Mouse (Mus musculus): ENCODE results near the gene Ptpro. TPM values are rescaled to one million over a fixed set of nuclear protein-coding genes. Genes with fewer than 3 reads are reported as not detected.
A peak's percentile ranks its signal among the peaks of the same experiment; 100 is the strongest.
"Not testable (repeated sequence)": the region's sequence is repeated elsewhere in the genome, so short reads cannot be mapped to it uniquely, and the experiment has no call there.

The Ptpro gene
- polyA plus RNA-seq, 1 experiment, result 1.3 TPM

DNA sequence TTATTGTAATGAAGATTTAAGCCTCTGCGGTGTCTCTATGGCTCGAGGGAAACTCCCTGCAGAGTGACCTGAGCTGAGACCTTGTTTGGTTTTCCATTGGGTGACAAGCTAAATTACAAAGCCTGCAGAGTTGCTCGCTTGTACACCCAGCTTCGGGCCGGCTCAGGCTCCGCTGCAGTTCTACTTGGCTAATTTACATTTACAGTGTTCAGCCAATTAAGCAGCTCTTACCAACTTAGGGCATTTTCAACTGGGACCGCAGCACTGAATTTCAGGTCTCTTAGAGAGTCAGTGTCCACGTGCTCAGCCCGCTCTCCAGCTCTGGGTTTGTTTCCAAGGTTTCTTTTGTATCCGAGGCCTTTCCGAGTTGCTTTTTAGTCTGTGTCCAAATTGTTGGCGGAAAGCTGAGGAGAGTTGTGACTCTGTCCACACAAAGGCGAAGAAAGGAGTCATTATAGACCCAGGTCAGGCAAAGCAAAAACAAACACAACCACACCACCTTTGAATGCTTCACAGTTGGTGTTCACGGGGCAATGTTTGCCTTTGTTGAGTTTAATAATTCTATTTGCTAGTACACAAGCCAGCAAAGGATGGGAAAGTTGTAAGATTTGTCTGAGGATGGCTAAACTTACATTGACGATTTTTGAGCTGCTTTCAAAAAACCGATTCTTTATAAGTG is 185.9 kb downstream of the Ptpro start:
- no peak for DNase-seq (ENCODE audit: low read depth, low spot score)
- 69% methylated on average over 16 of the region's 16 CpGs for WGBS

DNA sequence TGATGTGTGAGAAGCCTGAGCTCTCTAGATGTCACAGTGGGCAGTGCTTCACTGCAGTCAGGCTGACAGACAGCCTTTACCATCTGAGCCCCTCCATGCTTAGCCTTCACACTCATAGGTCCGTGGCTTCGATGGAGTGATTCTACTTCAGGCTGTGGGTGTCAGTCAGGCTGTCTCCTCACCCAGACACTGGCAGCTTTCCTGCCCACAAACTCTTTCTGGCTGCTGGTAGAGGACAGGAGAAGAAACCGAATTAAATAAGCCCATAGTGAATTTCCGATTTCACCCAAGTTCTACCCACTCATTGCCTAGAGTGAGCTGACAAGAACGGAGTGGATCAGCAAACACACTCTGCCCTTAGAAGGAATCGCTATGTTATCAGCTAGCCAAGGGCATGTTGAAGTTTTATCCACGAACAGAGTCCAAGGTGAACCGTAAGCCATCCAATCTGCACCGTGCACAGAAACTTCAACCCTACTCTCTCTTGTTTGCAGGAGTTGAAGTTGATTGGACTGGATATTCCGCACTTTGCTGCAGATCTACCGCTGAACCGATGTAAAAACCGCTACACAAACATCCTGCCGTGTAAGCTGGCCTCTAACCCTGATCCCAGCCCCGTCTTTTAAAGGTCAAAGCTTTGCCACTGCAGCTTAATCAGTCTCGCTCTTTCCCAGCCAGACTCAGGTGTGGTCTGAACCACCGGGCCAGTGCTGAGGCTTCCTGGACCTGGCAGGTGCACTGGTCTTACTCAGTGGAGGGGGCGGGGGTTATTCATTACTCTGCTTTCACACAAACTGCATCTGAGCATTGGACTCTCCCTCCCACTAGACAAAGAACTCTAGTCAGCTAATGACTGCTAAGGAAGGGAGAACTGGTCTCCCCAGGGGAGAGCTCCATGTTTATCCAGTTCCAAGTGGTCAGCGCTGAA is 188.7 kb downstream of the Ptpro start:
- DNase-seq (ENCODE audit: low read depth, low spot score), result no peak
- 39% methylated on average over 19 of the region's 19 CpGs for WGBS

DNA sequence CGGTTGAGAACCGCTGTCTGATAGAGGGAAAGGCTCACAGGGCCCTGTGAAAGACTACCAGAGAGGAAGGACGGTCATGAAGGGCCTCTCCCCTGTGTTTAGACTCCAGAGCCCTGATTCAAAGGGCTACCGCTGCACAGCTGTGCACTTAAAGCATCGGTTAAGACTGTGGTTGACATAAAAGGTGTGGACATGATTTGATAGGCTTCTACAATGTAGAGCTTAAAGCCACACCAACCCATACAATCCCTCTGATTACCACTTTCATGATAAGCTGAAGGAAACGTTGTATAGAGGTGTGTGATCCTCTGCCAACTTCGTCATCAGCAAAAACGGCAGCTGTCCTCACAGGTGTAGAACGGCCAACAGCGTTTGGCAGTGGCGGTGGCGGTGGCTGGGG is 191.0 kb downstream of the Ptpro start:
- WGBS, result 39% methylated on average over 12 of the region's 12 CpGs
- peak; percentile 73 for DNase-seq (ENCODE audit: low read depth, low spot score)

DNA sequence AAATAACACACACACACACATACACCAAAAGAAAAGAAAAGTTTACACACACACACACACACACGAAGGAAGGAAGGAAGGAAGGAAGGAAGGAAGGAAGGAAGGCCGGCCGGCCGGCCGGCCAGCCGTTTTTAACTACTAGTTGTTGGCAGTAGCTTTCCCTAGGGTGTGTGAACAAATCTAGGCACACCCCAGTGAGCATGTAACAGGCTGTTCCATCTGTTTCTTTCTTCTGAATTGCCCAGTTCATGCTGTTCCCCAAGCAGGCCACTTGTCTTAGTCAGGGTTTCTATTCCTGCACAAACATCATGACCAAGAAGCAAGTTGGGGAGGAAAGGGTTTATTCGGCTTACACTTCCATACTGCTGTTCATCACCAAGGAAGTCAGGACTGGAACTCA is 194.0 kb downstream of the Ptpro start:
- 54% methylated on average over 7 of the region's 7 CpGs for WGBS

DNA sequence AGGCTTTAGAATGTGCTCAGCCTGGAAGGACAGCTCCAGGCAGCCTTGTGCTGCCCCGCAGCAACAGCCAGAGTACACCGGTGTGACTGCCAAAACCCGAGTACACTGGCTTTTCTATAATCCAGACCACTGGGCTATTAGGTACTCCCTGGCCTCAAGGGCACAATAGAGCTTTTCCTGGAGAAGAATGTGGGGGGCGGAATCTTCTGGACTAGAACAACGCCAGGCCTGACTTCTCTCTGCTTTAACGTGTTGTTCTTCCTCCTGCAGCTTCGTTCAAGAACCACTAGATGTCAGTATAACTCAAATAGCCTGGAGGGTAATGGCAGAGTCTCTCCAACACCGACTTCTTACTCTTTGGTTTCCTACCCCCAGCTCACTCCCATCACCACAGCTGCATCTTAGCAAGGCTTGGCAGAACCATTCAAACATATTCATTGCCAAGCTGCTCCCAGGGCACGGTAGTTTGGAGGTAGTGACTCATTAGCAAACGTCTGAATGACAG is 203.5 kb downstream of the Ptpro start:
- WGBS, result 12% methylated on average over 10 of the region's 10 CpGs
- DNase-seq (ENCODE audit: low read depth, low spot score), result no peak

More for the DNA sequence above, 194.0 kb downstream of the Ptpro start:
- DNase-seq (ENCODE audit: low read depth, low spot score), result not testable (repeated sequence)

DNA sequence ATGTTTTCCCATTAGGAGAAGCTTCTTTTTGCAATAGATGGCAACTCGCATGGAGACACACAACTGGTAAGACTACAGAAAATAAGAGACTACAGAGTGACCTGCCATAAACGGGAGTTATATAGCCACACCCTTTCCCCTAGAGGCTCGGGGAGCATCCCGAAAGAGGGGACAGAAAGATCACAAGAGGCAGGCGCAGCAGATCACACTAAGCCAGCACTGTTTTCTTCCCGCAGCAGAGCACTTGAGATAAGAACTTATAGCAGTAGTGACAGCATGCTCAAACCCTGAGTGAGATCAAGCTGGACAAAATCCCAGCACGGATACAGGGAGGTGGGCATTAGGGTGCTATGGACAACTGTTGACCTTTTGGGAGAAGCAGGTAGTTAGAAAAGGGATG is 203.9 kb downstream of the Ptpro start:
- DNase-seq (ENCODE audit: low read depth, low spot score), result no peak
- WGBS, result 44% methylated on average over 7 of the region's 7 CpGs

DNA sequence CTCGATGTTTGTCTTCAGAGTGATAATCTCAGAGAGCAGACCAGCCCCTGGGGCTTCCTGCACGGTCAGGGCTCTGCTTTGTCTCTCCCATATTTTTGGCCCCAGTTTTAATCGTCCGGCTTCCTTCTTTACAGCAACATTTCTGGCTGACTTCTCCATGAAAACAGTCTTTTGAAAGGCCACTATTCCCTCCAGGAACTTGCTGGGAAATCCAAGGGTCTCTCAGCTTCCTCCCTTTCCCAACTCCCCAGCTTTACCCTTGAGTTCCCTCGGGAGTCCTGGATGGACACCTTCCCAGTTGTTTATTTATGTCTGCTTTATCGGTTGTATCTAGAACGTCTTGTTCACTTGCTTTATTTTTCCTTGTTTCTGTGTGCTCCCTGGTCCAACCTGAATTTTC is 205.1 kb downstream of the Ptpro start:
- DNase-seq (ENCODE audit: low read depth, low spot score), result no peak
- WGBS, result 54% methylated on average over 7 of the region's 7 CpGs

DNA sequence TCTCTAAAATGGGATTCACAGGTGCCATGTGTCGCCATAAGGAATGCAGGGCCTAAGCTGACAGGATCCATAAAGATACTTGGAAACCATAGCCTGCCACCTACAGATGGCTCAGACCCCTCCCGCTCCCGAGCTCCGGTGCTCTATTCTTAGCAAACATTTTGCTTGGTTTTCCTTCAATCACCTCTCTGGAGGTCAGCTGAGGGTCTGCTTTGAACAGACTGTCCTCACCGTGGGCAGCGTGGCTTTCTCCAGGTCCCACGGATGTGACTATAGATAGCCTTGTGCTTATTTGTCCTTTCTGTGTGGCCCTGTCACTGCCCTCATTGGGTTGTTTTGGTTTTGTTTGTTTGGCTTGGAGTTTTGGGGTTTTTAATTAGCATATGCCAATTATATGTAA is 206.0 kb downstream of the Ptpro start:
- 88% methylated on average over 7 of the region's 7 CpGs for WGBS
- DNase-seq (ENCODE audit: low read depth, low spot score), result no peak

DNA sequence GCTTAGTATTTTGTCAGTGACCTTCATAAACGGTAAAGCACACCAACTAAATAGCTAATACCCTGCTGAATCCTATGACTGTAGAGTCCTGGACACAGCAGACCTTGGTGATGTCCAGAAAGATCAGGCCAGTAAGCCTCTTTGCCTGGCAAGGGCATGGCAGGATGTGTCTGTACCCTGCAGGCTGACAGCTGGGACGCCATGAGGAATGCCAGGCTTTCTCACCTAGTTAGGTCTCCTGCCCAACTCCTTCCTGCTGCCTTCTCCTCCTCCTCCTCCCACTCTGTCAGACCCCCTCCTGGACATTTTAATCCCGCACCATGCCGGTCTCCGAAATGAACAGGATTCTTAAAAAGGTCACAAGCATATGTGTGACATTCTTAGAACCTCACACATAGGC is 211.7 kb downstream of the Ptpro start:
- no peak for DNase-seq (ENCODE audit: low read depth, low spot score)
- 97% methylated on average over 5 of the region's 5 CpGs for WGBS

DNA sequence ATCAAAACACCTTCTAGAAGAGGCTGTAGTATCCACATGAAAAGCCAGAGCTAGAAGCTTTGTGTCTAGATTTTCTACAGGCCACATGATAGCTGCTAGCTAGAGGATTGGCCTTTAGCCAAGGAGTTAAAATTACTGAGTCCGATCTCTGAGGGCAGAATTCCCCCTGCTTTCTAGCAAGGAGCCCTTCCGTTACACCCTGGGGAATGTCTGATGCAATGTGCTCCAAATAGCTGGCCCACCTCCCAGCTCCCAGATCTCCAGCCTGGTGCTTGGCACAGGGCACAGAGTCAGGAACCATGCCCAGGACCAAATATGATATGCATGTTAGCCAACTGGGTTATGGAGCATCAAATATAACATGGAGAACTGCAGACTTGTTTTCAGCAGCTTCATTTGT is 213.1 kb downstream of the Ptpro start:
- DNase-seq (ENCODE audit: low read depth, low spot score), result no peak
- WGBS, result 7% methylated on average over 2 of the region's 2 CpGs

DNA sequence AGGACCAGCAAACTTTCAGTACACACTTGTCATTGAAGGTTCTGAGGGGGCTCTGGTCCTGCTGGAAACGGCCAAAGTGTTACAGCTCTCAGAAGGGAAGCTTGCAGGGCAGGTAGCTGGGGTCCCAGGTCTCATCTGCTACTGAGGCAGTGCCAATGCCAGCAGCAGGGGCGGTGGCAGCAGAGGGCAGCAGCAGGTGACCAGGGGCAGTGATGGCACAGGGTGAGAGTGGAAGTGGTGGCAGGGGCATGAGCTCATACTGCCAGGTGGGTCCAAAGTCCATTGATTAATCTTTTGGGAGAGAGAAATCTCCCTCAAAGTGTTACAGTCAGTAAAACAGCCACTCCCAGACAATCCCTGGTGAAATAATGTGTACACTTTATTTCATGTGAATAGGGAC is 214.1 kb downstream of the Ptpro start:
- DNase-seq (ENCODE audit: low read depth, low spot score), result no peak
- 37% methylated on average over 2 of the region's 2 CpGs for WGBS

DNA sequence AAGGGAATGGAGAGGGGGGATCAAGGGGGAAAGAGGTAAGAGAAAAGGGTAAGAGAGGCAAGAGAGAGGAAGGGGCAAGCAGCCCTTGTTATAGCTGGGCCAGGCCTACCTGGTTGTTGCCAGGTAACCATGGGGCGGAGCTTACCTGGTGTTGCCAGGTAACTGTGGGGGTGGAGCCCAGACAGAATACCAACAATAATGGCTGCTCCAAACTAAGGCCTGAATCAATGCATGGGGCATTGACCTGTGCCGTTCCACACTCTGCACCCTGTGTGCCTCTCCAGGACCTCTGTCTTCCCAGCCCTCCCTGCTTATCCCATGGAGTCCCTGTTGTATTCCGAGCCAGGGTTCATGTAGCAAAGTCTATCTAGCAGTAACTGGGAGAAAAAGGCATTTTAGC is 215.6 kb downstream of the Ptpro start:
- DNase-seq (ENCODE audit: low read depth, low spot score), result no peak
- 91% methylated on average over 3 of the region's 3 CpGs for WGBS

DNA sequence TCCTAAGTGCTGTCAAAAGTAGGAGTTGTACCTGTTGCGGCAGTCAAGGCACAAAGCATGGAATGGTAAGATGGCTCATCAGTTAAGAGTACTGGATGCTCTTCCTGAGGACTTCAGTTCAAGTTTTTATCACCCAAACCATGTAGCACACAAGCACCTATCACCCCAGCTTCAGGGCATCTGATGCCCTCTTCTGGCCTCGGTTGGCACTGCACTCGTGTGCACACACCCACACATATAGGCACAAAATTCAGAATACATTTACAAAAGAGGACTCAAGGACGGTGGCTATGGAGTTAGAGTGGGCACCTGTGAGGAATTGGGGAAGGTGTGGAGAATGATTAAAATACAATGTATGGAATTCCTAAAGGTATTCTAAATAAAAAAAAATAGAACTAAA is 217.4 kb downstream of the Ptpro start:
- 96% methylated on average over 4 of the region's 4 CpGs for WGBS

DNA sequence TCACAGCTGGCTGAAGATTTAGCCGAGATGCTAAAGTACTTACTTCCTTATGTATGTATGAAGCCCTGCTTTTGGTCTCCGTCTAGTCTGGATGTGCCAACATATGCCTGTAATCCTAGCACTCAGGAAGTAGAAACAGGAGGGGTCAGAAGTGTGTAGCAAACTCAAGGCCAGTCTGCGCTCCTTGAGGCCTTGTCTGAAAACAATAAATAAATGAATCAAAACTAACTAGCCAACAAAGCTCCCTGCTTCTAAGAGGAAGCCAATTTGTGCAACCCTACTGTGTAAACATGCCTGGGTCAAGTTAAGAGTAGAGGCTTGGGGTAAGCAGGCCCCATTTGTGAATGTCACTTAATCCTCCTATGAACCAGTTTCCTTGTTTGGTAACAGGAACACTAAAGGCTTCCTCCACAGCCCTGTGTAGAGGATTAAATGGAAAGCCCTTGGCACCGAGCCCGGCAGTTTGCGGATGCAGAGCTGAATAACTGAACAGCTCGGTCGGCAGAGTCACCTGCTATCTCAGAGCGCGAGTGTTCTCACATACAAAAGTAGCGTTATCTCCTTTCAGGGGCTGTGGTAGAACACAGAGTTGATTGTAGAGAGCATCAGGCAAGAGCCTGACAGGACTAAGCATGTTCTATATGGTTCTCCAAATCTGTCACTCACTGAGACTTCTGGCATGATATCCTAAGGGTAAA is 218.9 kb downstream of the Ptpro start:
- 8% methylated on average over 11 of the region's 11 CpGs for WGBS
- DNase-seq (ENCODE audit: low read depth, low spot score), result peak; percentile 65

More for the DNA sequence above, 217.4 kb downstream of the Ptpro start:
- no peak for DNase-seq (ENCODE audit: low read depth, low spot score)

DNA sequence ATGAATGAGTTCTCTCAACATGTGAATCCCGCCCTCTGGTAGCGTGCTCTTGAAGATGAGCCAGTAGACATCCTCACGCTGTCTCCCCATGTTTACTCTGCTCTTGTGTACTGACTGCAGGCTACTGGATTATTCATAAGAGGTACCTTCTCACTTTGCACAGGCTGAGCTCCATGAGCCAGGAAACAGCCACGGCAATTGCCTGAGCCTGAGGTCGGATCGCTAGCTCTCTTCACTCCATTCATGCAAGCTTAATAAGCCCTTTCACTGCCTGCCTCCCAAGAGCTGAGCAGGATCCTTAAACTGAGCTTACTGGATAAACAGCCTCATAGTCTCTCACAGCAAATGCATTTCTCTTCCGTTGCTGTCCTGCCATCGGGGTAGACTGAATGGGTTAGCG is 220.0 kb downstream of the Ptpro start:
- 79% methylated on average over 9 of the region's 9 CpGs for WGBS
- no peak for DNase-seq (ENCODE audit: low read depth, low spot score)

DNA sequence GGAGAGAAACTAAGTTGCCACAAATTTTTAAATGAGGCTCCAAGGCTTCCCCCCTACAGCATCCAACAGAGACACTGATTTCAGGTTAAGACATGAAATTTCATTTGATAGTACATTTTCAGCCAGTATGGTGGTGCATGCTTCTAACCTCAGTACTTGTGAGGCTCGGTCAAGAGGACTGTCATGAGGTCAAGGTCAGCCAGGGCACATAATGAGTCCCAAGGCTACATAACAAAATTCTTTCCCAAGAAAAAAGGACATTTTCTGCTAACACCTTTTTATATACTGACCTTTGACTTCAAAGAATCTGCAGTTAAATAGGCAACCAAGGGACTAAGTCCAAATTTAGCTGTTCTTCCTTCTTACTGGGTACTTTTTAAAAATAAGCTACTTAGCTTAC is 221.3 kb downstream of the Ptpro start:
- DNase-seq (ENCODE audit: low read depth, low spot score), result no peak
- 91% methylated on average over 1 of the region's 1 CpGs for WGBS

DNA sequence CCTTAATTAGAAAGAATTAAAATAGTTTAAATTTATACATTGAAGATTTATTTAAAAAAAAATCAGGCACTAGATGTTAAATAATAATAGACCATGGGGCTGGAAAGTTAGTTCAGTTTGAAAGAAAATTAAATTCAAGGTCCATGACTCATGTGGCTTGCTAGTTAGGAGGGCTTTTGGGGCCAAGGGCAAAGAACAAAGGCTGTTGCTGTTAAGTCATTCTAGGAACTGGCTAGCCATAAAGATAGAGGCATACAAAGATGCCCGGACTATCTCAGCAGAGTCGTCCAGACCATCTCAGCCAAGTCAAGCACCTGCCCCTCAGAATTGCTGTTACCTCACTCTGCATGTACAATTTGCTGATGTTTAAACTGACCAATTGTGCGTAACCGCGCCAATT is 223.6 kb downstream of the Ptpro start:
- 95% methylated on average over 5 of the region's 5 CpGs for WGBS
- not testable (repeated sequence) for DNase-seq (ENCODE audit: low read depth, low spot score)

DNA sequence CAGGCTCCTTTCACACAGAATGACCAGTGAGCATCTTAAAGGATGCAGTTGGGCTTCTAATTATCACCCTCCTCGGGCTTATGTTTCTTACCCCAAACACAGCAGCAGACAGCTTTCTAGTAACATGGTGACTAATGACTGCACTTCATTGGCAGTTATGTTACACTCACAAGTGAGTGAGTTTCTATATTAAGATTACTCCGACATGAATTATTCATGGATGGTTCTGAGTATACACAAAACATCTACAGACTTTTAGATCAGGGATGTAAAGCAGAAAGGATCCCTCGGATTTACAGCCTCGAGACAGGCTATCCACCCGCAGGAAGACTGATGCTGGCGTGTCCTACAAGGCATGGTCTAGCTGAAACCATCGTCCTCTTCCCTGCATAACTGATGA is 230.8 kb downstream of the Ptpro start:
- DNase-seq (ENCODE audit: low read depth, low spot score), result no peak
- WGBS, result 83% methylated on average over 7 of the region's 7 CpGs

DNA sequence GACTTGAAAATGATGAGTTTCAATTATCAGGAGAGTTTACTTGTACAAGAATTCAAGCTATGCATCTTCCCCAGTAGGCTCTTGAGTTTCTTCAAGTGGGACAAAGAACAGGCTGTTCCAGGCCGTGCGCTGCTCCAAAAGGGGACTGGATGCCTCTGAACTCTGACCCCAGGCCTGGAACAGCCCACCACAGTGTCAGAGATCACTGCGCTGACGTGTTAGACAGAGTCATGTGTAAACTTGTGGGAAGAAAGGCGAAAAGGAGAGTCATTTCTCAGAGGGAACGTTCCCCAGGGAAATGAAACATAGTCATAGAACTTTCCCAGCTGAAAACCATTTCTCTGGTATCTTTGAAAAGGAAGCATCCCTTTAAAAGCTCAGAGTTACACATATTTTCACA is 235.3 kb downstream of the Ptpro start:
- 78% methylated on average over 6 of the region's 6 CpGs for WGBS
- no peak for DNase-seq (ENCODE audit: low read depth, low spot score)

DNA sequence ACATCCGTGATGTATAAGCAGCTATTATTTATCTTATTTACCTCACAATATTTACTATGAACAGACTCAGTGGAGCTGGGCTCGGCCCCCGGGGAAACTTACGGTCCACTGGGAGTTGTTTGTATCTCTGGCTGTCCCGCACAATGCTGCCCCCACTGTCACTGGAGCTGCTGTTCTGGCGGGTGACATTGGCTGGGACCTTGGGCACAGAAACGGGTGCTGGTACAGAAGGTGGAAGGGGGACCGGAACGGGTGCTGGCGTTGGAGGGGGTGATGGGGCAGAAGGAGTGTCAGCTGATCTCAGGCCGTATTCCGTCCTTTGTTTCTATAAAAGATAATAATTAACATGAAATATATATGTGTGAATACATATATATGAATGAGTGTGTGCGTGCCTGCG is 238.0 kb downstream of the Ptpro start:
- WGBS, result 84% methylated on average over 14 of the region's 14 CpGs
- no peak for DNase-seq (ENCODE audit: low read depth, low spot score)

Measured in large intestine, adult 2 months (tissue).